Mouse (Mus musculus) ES-Bruce4 (cell line): ENCODE data around the gene H2-Ab1. TPM values are rescaled to one million over a fixed set of nuclear protein-coding genes. Genes with fewer than 3 reads are reported as not detected.

Experiments used
- H3K27ac ChIP-seq: 2 replicates; pipeline ENCODE4 v1.5.1; 2012; ENCODE audit warnings: low read length, inconsistent platforms; ENCODE audit not compliant: insufficient read depth
- H3K27me3 ChIP-seq: 2 replicates; pipeline ENCODE4 v1.6.1; 2012; ENCODE audit warnings: mild to moderate bottlenecking, low read length, inconsistent platforms; ENCODE audit not compliant: control insufficient read depth, poor library complexity, insufficient read depth, severe bottlenecking
- H3K36me3 ChIP-seq: 2 replicates; pipeline ENCODE4 v1.6.1; 2012; ENCODE audit warnings: inconsistent platforms, mild to moderate bottlenecking, low read length, moderate library complexity; ENCODE audit not compliant: control insufficient read depth, poor library complexity, insufficient read depth, severe bottlenecking
- H3K4me1 ChIP-seq: one replicate; pipeline ENCODE4 v1.8.1; 2011; ENCODE audit warnings: low read length; ENCODE audit not compliant: control insufficient read depth, insufficient read depth
- H3K4me3 ChIP-seq: 2 replicates; pipeline ENCODE4 v1.5.1; 2011; ENCODE audit warnings: low read depth, mild to moderate bottlenecking, low read length
- H3K9ac ChIP-seq: 2 replicates; pipeline ENCODE4 v1.6.1; 2012; ENCODE audit warnings: low read depth, mild to moderate bottlenecking, inconsistent platforms; ENCODE audit not compliant: poor library complexity, severe bottlenecking
- H3K9me3 ChIP-seq: replicated peaks from 2 replicates; pipeline ENCODE4 v1.6.1; 2012; ENCODE audit warnings: mild to moderate bottlenecking, low read length, inconsistent platforms; ENCODE audit not compliant: control insufficient read depth, poor library complexity, insufficient read depth, severe bottlenecking
- CTCF ChIP-seq: IDR thresholded peaks from one replicate; pipeline ENCODE4 v1.8.1; 2011; ENCODE audit warnings: low read depth, low read length
- EP300 ChIP-seq: IDR thresholded peaks from 2 replicates; pipeline ENCODE4 v1.6.1; 2011; ENCODE audit warnings: low read depth, low read length; ENCODE audit not compliant: insufficient read depth
- POLR2A ChIP-seq: IDR thresholded peaks from one replicate; pipeline ENCODE4 v1.8.1; 2011; ENCODE audit warnings: low read length; ENCODE audit not compliant: insufficient read depth
- polyA plus RNA-seq: library from polyadenylated mRNA; stranded (reverse); fragments of >200 nt; gene quantifications from 2 replicates; pipeline ENCODE4 v1.2.4, GENCODE M21; 2011; ENCODE audit warnings: low read depth; ENCODE audit not compliant: missing spikeins, insufficient read depth, insufficient read length

The H2-Ab1 gene
- polyA plus RNA-seq, 1 experiment, result 2.4 TPM

GRCm38 (mm10) chr17:34312185-34312584, 54.7 kb downstream of the H2-Ab1 start:
- H3K9ac ChIP-seq, result no peak overlapping the region
- H3K27me3 ChIP-seq, result no peaks in the 10 kb centered on the region
- H3K36me3 ChIP-seq, result no peaks in the 10 kb centered on the region
- TF ChIP-seq EP300, result no peak
- no peak for TF ChIP-seq CTCF
- no peak for TF ChIP-seq POLR2A
- H3K4me3 ChIP-seq, result no peak overlapping the region
- no peak overlapping the region for H3K27ac ChIP-seq
- no peaks in the 10 kb centered on the region for H3K9me3 ChIP-seq
- no peaks in the 10 kb centered on the region for H3K4me1 ChIP-seq

DNA sequence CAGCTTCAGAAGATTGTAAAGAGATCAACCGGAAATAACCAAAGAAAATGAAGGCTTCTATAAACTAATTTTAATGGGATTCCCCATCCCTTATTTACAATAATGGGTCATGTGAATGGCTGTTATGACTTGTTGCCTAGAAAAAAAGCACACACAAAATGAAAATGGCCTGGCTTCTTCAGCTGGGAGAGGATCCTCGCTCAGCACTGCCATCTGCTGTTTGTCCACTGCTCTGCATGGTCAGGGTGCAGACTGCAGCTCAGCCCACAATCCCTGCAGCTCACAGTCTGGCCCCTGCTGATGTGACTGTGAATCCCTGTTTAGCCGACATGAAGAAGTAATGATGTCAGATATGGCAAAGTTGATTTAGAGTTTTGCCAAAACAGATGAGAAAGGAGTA, 55.9 kb downstream of the H2-Ab1 start:
- Histone ChIP-seq H3K4me1 (no peaks in the 10 kb centered on the region), H3K27me3 (no peaks in the 10 kb centered on the region), H3K27ac (no peak overlapping the region), H3K9me3 (no peaks in the 10 kb centered on the region), H3K4me3 (no peak overlapping the region), H3K36me3 (no peaks in the 10 kb centered on the region), H3K9ac (no peak overlapping the region)
- TF ChIP-seq POLR2A (no peak), EP300 (no peak), CTCF (peak; percentile 96)

DNA sequence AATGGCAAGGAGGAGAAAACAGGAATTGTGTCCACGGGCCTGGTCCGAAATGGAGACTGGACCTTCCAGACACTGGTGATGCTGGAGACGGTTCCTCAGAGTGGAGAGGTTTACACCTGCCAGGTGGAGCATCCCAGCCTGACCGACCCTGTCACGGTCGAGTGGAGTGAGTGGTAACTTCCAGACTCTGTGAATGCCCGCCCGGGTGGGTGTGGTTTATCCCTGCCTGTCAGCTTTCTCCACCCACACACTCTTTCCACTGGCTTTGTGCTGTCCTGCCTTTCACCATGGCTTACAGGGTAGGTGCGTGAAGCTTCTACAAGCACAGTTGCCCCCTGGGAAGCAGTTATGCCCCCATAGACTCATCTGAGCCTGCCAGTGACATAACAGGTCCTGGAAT, 56.8 kb downstream of the H2-Ab1 start:
- no peak overlapping the region for H3K27ac ChIP-seq
- H3K27me3 ChIP-seq, result no peaks in the 10 kb centered on the region
- no peaks in the 10 kb centered on the region for H3K9me3 ChIP-seq
- no peaks in the 10 kb centered on the region for H3K36me3 ChIP-seq
- no peak for TF ChIP-seq CTCF
- no peak for TF ChIP-seq POLR2A
- TF ChIP-seq EP300, result no peak
- no peaks in the 10 kb centered on the region for H3K4me1 ChIP-seq
- H3K9ac ChIP-seq, result no peak overlapping the region
- no peak overlapping the region for H3K4me3 ChIP-seq

- no peak for TF ChIP-seq POLR2A
- TF ChIP-seq CTCF, result no peak
- no peak for TF ChIP-seq EP300
- no peak overlapping the region for H3K27ac ChIP-seq
Observed at GRCm38 (mm10) chr17:34315512-34315911, 58.0 kb downstream of the H2-Ab1 start.

GRCm38 (mm10) chr17:34316697-34317096, 59.2 kb downstream of the H2-Ab1 start:
- no peak overlapping the region for H3K27ac ChIP-seq
- no peaks in the 10 kb centered on the region for H3K36me3 ChIP-seq
- no peaks in the 10 kb centered on the region for H3K4me1 ChIP-seq
- H3K4me3 ChIP-seq, result no peak overlapping the region
- no peaks in the 10 kb centered on the region for H3K27me3 ChIP-seq
- no peaks in the 10 kb centered on the region for H3K9me3 ChIP-seq
- TF ChIP-seq POLR2A (no peak), CTCF (no peak), EP300 (no peak)
- H3K9ac ChIP-seq, result no peak overlapping the region

More at GRCm38 (mm10) chr17:34315512-34315911, 58.0 kb downstream of the H2-Ab1 start:
- Histone ChIP-seq H3K4me1 (no peaks in the 10 kb centered on the region), H3K27me3 (no peaks in the 10 kb centered on the region), H3K9me3 (no peaks in the 10 kb centered on the region), H3K9ac (no peak overlapping the region), H3K36me3 (no peaks in the 10 kb centered on the region), H3K4me3 (no peak overlapping the region)

- TF ChIP-seq EP300, result no peak
- no peak for TF ChIP-seq POLR2A
- no peak for TF ChIP-seq CTCF
- no peaks in the 10 kb centered on the region for H3K36me3 ChIP-seq
- no peak overlapping the region for H3K4me3 ChIP-seq
- H3K27me3 ChIP-seq, result no peaks in the 10 kb centered on the region
- no peak overlapping the region for H3K9ac ChIP-seq
- no peaks in the 10 kb centered on the region for H3K9me3 ChIP-seq
- no peaks in the 10 kb centered on the region for H3K4me1 ChIP-seq
- H3K27ac ChIP-seq, result no peak overlapping the region
Observed at GRCm38 (mm10) chr17:34317275-34317674, 59.8 kb downstream of the H2-Ab1 start.

Other genes starting within 250 kb of the H2-Ab1 start
- 8.1 and 11.4 TPM in 2 replicates for gene Ring1, start 233.0 kb upstream of the H2-Ab1 start, polyA plus RNA-seq
- gene H2-Ke6, start 229.6 kb upstream of the H2-Ab1 start, polyA plus RNA-seq, result 19.0 and 26.1 TPM in 2 replicates
- gene Slc39a7, start 226.0 kb upstream of the H2-Ab1 start, polyA plus RNA-seq, result 57.2 and 68.8 TPM in 2 replicates
- 37.7 and 38.2 TPM in 2 replicates for gene Rxrb, start 225.9 kb upstream of the H2-Ab1 start, polyA plus RNA-seq
- 0.82 and 0.85 TPM in 2 replicates for gene Col11a2, start 218.3 kb upstream of the H2-Ab1 start, polyA plus RNA-seq
- gene H2-Oa, start 165.3 kb upstream of the H2-Ab1 start, polyA plus RNA-seq, result 1.4 TPM in 1 of 2 replicates, not detected in the other
- 5.9 and 8.3 TPM in 2 replicates for gene H2-DMa, start 138.1 kb upstream of the H2-Ab1 start, polyA plus RNA-seq
- 190 and 199 TPM in 2 replicates for gene Brd2, start 135.1 kb upstream of the H2-Ab1 start, polyA plus RNA-seq
- not detected in 2 replicates for gene H2-DMb2, start 114.4 kb upstream of the H2-Ab1 start, polyA plus RNA-seq
- 0.65 and 1.1 TPM in 2 replicates for gene H2-DMb1, start 104.6 kb upstream of the H2-Ab1 start, polyA plus RNA-seq
- 21.6 and 24.6 TPM in 2 replicates for gene Tap1, start 70.1 kb upstream of the H2-Ab1 start, polyA plus RNA-seq
- gene Psmb9, start 69.9 kb upstream of the H2-Ab1 start, polyA plus RNA-seq, result 8.7 and 10.2 TPM in 2 replicates
- gene Psmb8, start 60.0 kb upstream of the H2-Ab1 start, polyA plus RNA-seq, result 20.5 and 27.6 TPM in 2 replicates
- 18.8 and 22.7 TPM in 2 replicates for gene Tap2, start 54.2 kb upstream of the H2-Ab1 start, polyA plus RNA-seq
- gene H2-Ob, start 18.8 kb upstream of the H2-Ab1 start, polyA plus RNA-seq, result not detected in 2 replicates
- not detected in 2 replicates for gene H2-Aa, start 30.1 kb downstream of the H2-Ab1 start, polyA plus RNA-seq
- 2.8 and 4.6 TPM in 2 replicates for gene H2-Eb1, start 48.2 kb downstream of the H2-Ab1 start, polyA plus RNA-seq
- not detected in 2 replicates for gene H2-Eb2, start 68.0 kb downstream of the H2-Ab1 start, polyA plus RNA-seq
- not detected in 2 replicates for gene Btnl2, start 97.1 kb downstream of the H2-Ab1 start, polyA plus RNA-seq
- gene Btnl1, start 119.4 kb downstream of the H2-Ab1 start, polyA plus RNA-seq, result 0.28 TPM in 1 of 2 replicates, not detected in the other
- not detected in 2 replicates for gene BC051142, start 141.1 kb downstream of the H2-Ab1 start, polyA plus RNA-seq
- gene Btnl4, start 219.6 kb downstream of the H2-Ab1 start, polyA plus RNA-seq, result not detected in 2 replicates